Mouse (Mus musculus): ENCODE data around the gene Jpt1.

- TF ChIP-seq POLR2A (IDR thresholded peaks at IDR 0.05; ENCODE audit: insufficient read length, low read depth) (no peak), TCF12 (IDR thresholded peaks at IDR 0.05; ENCODE audit: insufficient read depth, poor library complexity, severe bottlenecking) (no peak), E2F4 (IDR thresholded peaks at IDR 0.05; ENCODE audit: insufficient read depth) (no peak), POLR2AphosphoS2 (IDR thresholded peaks at IDR 0.05; ENCODE audit: insufficient read length, low read depth) (no peak)
Measured at GRCm38 (mm10) chr11:115462243-115462891, 51.8 kb downstream of the Jpt1 start, which contains the start of gene Slc16a5.

Data from myocyte (in vitro differentiated cells).